ENCODE assay signal across 8 mouse cellular contexts in the genomic region with DNA sequence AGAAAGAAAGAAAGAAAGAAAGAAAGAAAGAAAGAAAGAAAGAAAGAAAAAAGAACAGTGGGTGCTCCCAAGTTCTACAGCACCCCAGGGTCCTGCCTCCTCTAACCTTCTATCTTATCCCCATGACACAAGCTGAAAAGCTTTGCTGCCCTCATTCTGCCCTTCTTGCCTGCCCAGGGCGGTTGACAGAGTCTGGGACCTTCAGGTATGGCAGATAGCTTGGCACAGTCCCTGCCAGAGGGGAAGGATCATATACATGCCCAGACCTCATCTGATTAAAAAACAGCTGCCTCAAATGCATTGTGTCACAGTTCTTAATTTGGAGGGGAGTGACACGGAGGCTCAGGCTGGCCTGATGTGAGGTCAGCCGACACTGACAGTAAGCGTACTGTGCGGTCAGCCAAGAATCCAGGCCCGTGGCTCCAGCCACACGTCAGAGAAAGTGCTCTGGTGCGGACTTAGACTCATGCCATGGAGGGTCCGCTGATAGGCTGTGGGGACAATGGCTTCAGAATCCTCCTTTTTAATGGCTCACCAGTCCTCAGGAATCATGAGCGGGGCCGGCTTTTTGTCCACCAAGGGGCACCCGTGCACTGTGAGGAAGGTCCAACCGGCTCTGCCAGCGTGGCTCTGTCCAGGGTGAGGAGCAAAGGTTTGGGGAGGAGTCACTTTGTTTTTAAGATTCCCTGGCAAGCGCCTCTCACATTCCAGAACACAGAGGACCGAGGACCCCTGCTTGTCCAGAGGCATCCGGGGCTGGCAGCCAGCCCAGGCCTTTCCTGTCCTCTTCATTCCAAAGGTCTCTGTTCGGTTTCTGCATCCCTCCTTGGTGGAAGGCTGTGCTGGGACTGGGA. TPM values are rescaled to one million over a fixed set of nuclear protein-coding genes. Genes with fewer than 3 reads are reported as not detected.
DNase-seq lines count a peak whose midpoint lies in the region; ATAC-seq and TF ChIP-seq lines count a peak whose summit lies in the region.
"Had no signal": no experiment of that assay in that cellular context is flagged by ENCODE, and none has a peak within 500 bp of the region (broad histone marks: within the 10 kb centered on the region; RNA-seq: fewer than 3 reads in every experiment).

No protein-coding gene starts in this region.

- H3K4me3 ChIP-seq in kidney, adult 2 months (ENCODE audit: insufficient read depth, low read depth, low read length): no peak overlapping the region
- H3K4me3 ChIP-seq in liver, embryonic 12.5 days: no peak overlapping the region

- ATAC-seq in liver, embryonic 12.5 days: peak; percentile 55

- peak; percentile 53; the same call in 1 of the 2 replicates for TF ChIP-seq CTCF in brain, embryonic 14.5 days (IDR thresholded peaks at IDR 0.05; ENCODE audit: borderline replicate concordance, extremely low read depth, insufficient read depth, insufficient read length)
- TF ChIP-seq CTCF in kidney, adult 2 months (conservative IDR thresholded peaks at IDR 0.05; ENCODE audit: insufficient read depth, insufficient read length, low read depth, low read length): peak; percentile 88

- no peak overlapping the region; the same call in 1 of the 2 replicates for H3K9ac ChIP-seq in liver, embryonic 12.5 days

- DNase-seq in brain, embryonic 14.5 days (ENCODE audit: low read depth): peak; percentile 78
- DNase-seq in embryo, embryonic 9.5 days (ENCODE audit: extremely low spot score): peak; percentile 76
- peak; percentile 81 for DNase-seq in heart, adult 8-10 months (ENCODE audit: low spot score)
- DNase-seq in kidney, adult 2 months: peak; percentile 96
- DNase-seq in neural tube, embryonic 10.5 days (ENCODE audit: extremely low spot score, low spot score): peak; percentile 73
- DNase-seq in urinary bladder, postnatal 10 days (ENCODE audit: low spot score): peak; percentile 54

- H3K4me1 ChIP-seq in kidney, adult 2 months (ENCODE audit: control insufficient read depth, insufficient read depth, low read length): peaks cover 16% of the 10 kb centered on the region
- peaks cover 52% of the 10 kb centered on the region for H3K4me1 ChIP-seq in liver, embryonic 12.5 days

- no peak overlapping the region for H3K4me2 ChIP-seq in liver, embryonic 12.5 days

- no peaks in the 10 kb centered on the region for H3K27me3 ChIP-seq in kidney, adult 2 months (replicated peaks; ENCODE audit: control insufficient read depth, insufficient read depth, low read length)
- H3K27me3 ChIP-seq in liver, embryonic 12.5 days (replicated peaks): peaks cover 12% of the 10 kb centered on the region; the same call in 1 of the 2 replicates

- 10% methylated on average over 18 of the region's 18 CpGs for WGBS in kidney, adult 2 months
- whole genome bisulfite sequencing in liver, embryonic 12.5 days (ENCODE audit: insufficient replicate concordance): 41% methylated on average over 18 of the region's 18 CpGs

- H3K36me3 ChIP-seq in kidney, adult 2 months (ENCODE audit: control insufficient read depth, insufficient read depth, low read length): no peaks in the 10 kb centered on the region
- H3K36me3 ChIP-seq in liver, embryonic 12.5 days: no peaks in the 10 kb centered on the region

- H3K9me3 ChIP-seq in liver, embryonic 12.5 days (replicated peaks): no peaks in the 10 kb centered on the region

- no peak for TF ChIP-seq POLR2A in brain, embryonic 14.5 days (IDR thresholded peaks at IDR 0.05; ENCODE audit: borderline replicate concordance, extremely low read depth, insufficient read depth, insufficient read length, poor library complexity, severe bottlenecking)
- TF ChIP-seq POLR2A in kidney, adult 2 months (IDR thresholded peaks at IDR 0.05; ENCODE audit: low read depth, low read length): no peak

- H3K27ac ChIP-seq in kidney, adult 2 months (ENCODE audit: insufficient read depth, low read depth, low read length): peak overlapping the region; percentile 36
- H3K27ac ChIP-seq in liver, embryonic 12.5 days: peak overlapping the region; percentile 40; the same call in 1 of the 2 replicates

RNA-seq across cellular contexts. Expression of gene Prelp, which starts 40.3 kb away (rescaled TPM):
- 3.1 and 8.2 TPM in 2 replicates for polyA plus RNA-seq in brain, embryonic 14.5 days (2012; rRNA removed)
- total RNA-seq in heart, adult 8-10 months (2022): 10 to 100 TPM; 26.0 to 28.4 (median 27.1) TPM
- 35.0 and 38.2 TPM in 2 replicates for polyA plus RNA-seq in kidney, adult 2 months (2012; rRNA removed)
- polyA plus RNA-seq in liver, embryonic 12.5 days (2016; fragmentation: Nextera tagmentation; extraction: Ambion mirVana): 0.69 and 0.81 TPM in 2 replicates
- total RNA-seq: common myeloid progenitor, adult 5-6 weeks had no signal

RNA-seq across cellular contexts. Expression of gene Optc, which starts 53.7 kb away (rescaled TPM):
- polyA plus RNA-seq in brain, embryonic 14.5 days (2012; rRNA removed): 9.0 and 9.2 TPM in 2 replicates
- total RNA-seq in heart, adult 8-10 months (2022): under 1 TPM in 2 of 4 experiments, not detected in 2; 0.31 to 0.44 TPM
- 0.48 and 1.5 TPM in 2 replicates for polyA plus RNA-seq in kidney, adult 2 months (2012; rRNA removed)
- 0.10 and 0.11 TPM in 2 replicates for polyA plus RNA-seq in liver, embryonic 12.5 days (2016; fragmentation: Nextera tagmentation; extraction: Ambion mirVana)
- total RNA-seq: common myeloid progenitor, adult 5-6 weeks had no signal
